Mouse (Mus musculus) embryonic facial prominence, embryonic 11.5 days (tissue): ENCODE measurements around the gene Gm5105. TPM values are rescaled to one million over a fixed set of nuclear protein-coding genes. Genes with fewer than 3 reads are reported as not detected.

Source experiments
- ATAC-seq: fragments of 200-750 bp; cut with Nextera tagmentation; replicated peaks from 2 replicates; pipeline ENCODE4 v1.8.0; 2017; ENCODE audit warnings: low read depth; ENCODE audit not compliant: insufficient number of reproducible peaks, low FRiP score, low TSS enrichment
- DNase-seq: peaks from one replicate; pipeline ENCODE4 v3.0.0-alpha.2; 2015; ENCODE audit warnings: low spot score
- H3K27ac ChIP-seq: fragments of 300-500 bp; sonication (generic); replicated peaks from 2 replicates; pipeline ENCODE4 v1.5.1; 2014; ENCODE audit warnings: mild to moderate bottlenecking, low read depth, low read length, control low read depth
- H3K27me3 ChIP-seq: fragments of 300-500 bp; sonication (generic); 2 replicates; pipeline ENCODE4 v1.6.1; 2014; ENCODE audit warnings: mild to moderate bottlenecking, low read length, moderate library complexity, mixed read lengths; ENCODE audit not compliant: control insufficient read depth, insufficient read depth
- H3K36me3 ChIP-seq: fragments of 300-500 bp; sonication (generic); replicated peaks from 2 replicates; pipeline ENCODE4 v1.6.1; 2014; ENCODE audit warnings: low read depth, mild to moderate bottlenecking, low read length, moderate library complexity, mixed read lengths; ENCODE audit not compliant: control insufficient read depth, insufficient read depth
- H3K4me1 ChIP-seq: fragments of 300-500 bp; sonication (generic); 2 replicates; pipeline ENCODE4 v1.6.1; 2014; ENCODE audit warnings: low read length, mixed read lengths; ENCODE audit not compliant: control insufficient read depth, insufficient read depth
- H3K4me2 ChIP-seq: fragments of 300-500 bp; sonication (generic); 2 replicates; pipeline ENCODE4 v1.6.1; 2014; ENCODE audit warnings: low read depth, mild to moderate bottlenecking, control low read depth, low read length, moderate library complexity
- H3K4me3 ChIP-seq: fragments of 300-500 bp; sonication (generic); 2 replicates; pipeline ENCODE4 v1.5.1; 2014; ENCODE audit warnings: low read depth, low read length, control low read depth
- H3K9ac ChIP-seq: fragments of 300-500 bp; sonication (generic); replicated peaks from 2 replicates; pipeline ENCODE4 v1.6.1; 2014; ENCODE audit warnings: mild to moderate bottlenecking, control low read depth, low read length
- H3K9me3 ChIP-seq: fragments of 300-500 bp; sonication (generic); replicated peaks from 2 replicates; pipeline ENCODE4 v1.6.1; 2016; ENCODE audit warnings: mild to moderate bottlenecking, low read length, inconsistent platforms, mixed read lengths; ENCODE audit not compliant: control insufficient read depth
- WGBS: fragments of 180-500 bp; shearing (Covaris S2); extraction: QIAGEN DNeasy Blood & Tissue Kit; methylation state at CpG from one replicate; pipeline ENCODE4 v1.1.7; 2014; 5-methylcytosine and 5-hydroxymethylcytosine counted together
- polyA plus RNA-seq: library from polyadenylated mRNA; unstranded; fragments of >200 nt; fragmentation: Nextera tagmentation; extraction: Ambion mirVana; gene quantifications from 2 replicates; pipeline ENCODE4 v1.2.1, GENCODE M21; 2014

Gm5105 gene
- polyA plus RNA-seq, 1 experiment from 2014 or later, result not detected

DNA sequence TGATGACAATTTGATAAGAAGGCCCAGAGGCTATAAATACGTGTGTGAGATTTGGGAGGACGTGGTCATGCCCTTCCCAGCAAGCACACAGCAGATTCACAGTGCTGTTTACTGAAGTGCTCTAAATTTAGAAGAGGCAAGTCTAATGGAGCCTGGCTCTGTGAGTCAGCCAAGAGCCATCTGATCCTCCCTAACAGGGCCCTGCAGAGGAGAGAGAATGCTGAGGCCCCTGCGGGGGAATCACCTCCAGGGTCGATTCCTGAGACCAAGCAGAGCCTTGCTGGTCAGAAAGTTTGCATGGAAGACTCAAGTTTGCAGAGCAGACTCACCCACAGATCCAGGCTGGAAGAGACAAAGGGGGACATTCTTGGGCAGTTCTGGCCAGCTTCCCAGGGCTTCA lies 13.2 kb downstream of the Gm5105 start:
- ATAC-seq (no peak), DNase-seq (no peak)
- Histone ChIP-seq H3K27me3 (no peaks in the 10 kb centered on the region), H3K4me1 (no peaks in the 10 kb centered on the region), H3K9me3 (no peaks in the 10 kb centered on the region), H3K27ac (no peak overlapping the region), H3K4me2 (no peak overlapping the region), H3K9ac (peak overlapping the region; percentile 10; the same call in 1 of the 2 replicates), H3K36me3 (no peaks in the 10 kb centered on the region), H3K4me3 (no peak overlapping the region)
- 35% methylated on average over 4 of the region's 4 CpGs for WGBS

DNA sequence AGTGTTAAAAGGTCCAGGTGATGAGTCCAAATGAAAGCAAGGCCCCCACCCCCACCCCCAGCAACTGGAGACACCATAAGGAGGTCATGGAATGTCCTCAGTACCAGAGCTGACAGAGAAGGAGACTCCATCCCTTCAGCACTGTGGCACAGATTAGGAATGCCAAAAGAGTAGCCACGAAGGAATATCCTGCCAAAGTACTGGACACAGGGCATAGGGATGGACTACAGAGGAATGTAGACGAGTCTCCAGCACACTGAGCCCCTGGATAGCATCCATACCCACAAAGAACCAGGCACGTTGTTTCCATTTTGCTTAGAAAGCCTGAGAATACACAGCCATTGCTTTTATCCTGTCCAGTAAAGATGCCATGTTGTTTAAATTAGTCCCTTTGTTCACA lies 15.8 kb downstream of the Gm5105 start:
- Histone ChIP-seq H3K27ac (no peak overlapping the region), H3K4me2 (no peak overlapping the region), H3K9me3 (no peaks in the 10 kb centered on the region), H3K9ac (no peak overlapping the region), H3K36me3 (no peaks in the 10 kb centered on the region), H3K4me3 (no peak overlapping the region), H3K27me3 (no peaks in the 10 kb centered on the region), H3K4me1 (no peaks in the 10 kb centered on the region)
- DNase-seq, result no peak
- no peak for ATAC-seq
- WGBS, result 75% methylated on average over 3 of the region's 3 CpGs

DNA sequence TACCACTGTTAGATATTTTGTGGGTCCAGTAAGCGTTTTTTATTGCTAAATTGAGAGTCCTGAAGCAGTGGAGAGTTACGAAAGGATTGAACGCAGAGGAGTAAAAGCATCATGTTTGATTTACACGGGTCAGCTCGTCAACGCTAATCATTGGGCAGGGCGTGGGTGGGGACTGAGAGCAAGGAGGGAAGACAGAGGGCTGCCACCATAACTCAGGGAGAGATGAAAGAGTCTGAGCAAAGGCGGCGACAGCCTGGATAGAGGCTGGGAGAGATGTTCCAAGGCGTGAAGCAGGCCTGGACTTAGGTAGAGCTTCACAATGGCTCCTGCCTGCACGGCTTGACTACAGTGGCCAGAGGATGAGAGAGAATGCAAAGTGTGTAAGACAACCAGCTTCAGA lies 16.4 kb downstream of the Gm5105 start:
- H3K4me2 ChIP-seq, result no peak overlapping the region
- DNase-seq (no peak), ATAC-seq (no peak)
- 89% methylated on average over 11 of the region's 11 CpGs for WGBS
- no peaks in the 10 kb centered on the region for H3K36me3 ChIP-seq
- H3K9me3 ChIP-seq, result no peaks in the 10 kb centered on the region
- no peak overlapping the region for H3K4me3 ChIP-seq
- H3K27ac ChIP-seq, result no peak overlapping the region
- H3K4me1 ChIP-seq, result no peaks in the 10 kb centered on the region
- no peak overlapping the region for H3K9ac ChIP-seq
- H3K27me3 ChIP-seq, result no peaks in the 10 kb centered on the region

DNA sequence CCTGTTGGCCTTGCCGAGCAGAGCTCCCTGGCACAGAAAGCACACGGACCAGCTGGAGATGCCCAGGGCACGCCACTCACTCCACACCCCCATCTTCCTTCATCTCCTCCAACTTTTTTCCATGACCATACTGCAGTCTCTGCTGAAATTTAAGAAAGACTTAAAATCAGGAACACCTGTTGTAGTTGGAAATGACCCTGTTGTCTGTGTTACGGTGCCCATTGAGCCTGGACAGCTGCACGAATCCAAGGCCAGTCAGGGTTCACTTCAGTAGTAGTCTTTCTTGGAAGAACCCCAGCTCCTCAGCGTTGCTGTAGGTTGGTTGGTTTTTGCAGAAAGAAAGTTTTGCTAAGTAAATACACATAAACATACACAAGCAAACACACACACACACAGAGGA lies 17.6 kb downstream of the Gm5105 start:
- no peak for DNase-seq
- no peaks in the 10 kb centered on the region for H3K9me3 ChIP-seq
- H3K4me3 ChIP-seq, result no peak overlapping the region
- no peak for ATAC-seq
- no peaks in the 10 kb centered on the region for H3K27me3 ChIP-seq
- H3K9ac ChIP-seq, result no peak overlapping the region
- no peaks in the 10 kb centered on the region for H3K4me1 ChIP-seq
- H3K27ac ChIP-seq, result no peak overlapping the region
- 75% methylated on average over 6 of the region's 6 CpGs for WGBS
- H3K36me3 ChIP-seq, result no peaks in the 10 kb centered on the region
- no peak overlapping the region for H3K4me2 ChIP-seq

DNA sequence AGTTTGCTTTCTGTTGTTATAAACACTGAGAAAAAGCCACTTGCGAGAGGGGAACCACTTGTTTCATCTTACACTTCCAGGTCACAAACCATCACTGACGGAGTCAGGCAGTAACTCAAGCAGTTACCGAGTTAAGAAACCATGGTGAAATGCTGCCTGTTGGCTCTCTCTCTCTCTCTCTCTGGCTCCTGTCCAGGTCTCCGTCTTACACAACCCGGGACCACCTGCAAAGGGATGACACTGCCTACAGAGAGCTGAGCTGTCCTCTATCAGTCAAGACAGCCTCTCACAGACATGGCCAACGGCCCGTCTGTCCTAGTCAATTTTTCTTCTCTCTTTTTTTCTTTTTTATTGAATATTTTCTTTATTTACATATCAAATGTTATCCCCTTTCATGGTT lies 23.9 kb downstream of the Gm5105 start:
- H3K27me3 ChIP-seq, result no peaks in the 10 kb centered on the region
- H3K9ac ChIP-seq, result no peak overlapping the region
- H3K4me3 ChIP-seq, result no peak overlapping the region
- no peaks in the 10 kb centered on the region for H3K9me3 ChIP-seq
- H3K4me1 ChIP-seq, result no peaks in the 10 kb centered on the region
- H3K36me3 ChIP-seq, result no peaks in the 10 kb centered on the region
- no peak overlapping the region for H3K4me2 ChIP-seq
- no peak for DNase-seq
- no peak for ATAC-seq
- H3K27ac ChIP-seq, result no peak overlapping the region
- WGBS, result 86% methylated on average over 7 of the region's 7 CpGs

DNA sequence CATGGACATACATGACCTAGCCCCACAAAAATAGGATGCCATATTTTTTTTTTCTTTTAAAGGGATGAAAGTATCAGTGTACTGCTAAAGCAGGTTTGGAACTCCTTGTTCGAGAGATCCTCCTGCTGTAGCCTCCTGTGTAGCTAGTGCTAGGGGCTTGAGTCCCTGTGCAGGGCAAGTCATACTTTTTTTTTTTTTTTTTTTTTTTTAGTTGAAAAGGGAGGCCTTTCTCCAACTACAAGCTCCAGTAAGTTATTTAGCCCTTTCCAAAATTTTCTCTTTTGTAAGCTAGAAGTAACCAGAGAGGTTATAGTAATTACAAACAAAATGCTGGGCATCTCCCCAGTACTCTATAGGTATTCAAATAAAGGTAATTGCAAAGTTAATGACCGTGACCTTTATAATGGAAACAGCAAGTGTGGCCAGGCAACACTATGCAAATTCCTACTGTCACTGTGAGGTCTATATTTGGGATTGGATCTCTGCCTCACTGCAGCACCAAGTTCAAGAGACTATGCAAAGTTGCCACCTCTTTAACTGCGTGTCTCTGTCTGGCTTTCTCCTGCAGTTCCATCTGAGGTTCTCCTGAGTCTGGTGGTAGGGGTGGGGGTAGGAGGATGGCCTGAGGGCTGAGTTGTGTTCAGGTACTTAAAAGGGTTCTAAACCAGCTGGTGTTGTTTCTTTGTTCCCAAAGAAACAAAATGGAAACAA lies 25.4 kb downstream of the Gm5105 start:
- Histone ChIP-seq H3K9me3 (no peaks in the 10 kb centered on the region), H3K4me3 (no peak overlapping the region), H3K27me3 (no peaks in the 10 kb centered on the region), H3K4me2 (no peak overlapping the region), H3K27ac (no peak overlapping the region), H3K4me1 (no peaks in the 10 kb centered on the region), H3K9ac (no peak overlapping the region), H3K36me3 (no peaks in the 10 kb centered on the region)
- ATAC-seq (no peak), DNase-seq (no peak)
- WGBS, result 54% methylated on average over 3 of the region's 3 CpGs

DNA sequence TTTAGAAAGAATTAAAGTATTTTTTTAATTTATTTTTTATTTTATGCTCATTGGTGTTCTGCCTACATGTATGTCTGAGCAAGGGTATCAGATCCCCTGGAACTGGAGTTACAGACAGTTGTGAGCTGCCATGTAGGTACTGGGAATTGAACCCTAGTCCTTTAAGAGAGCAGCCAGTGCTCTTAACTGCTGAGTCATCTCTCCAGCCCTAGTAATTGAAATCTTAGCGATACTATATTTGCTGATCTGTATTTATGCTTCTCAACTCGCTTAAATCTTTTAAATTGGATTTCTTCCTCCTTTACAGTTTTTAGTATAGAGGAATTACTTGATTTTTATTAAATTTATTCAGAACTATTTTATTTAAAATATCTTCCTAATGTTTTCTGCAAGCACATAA lies 26.2 kb downstream of the Gm5105 start:
- WGBS, result 84% methylated on average over 2 of the region's 2 CpGs
- Histone ChIP-seq H3K27ac (no peak overlapping the region), H3K9ac (no peak overlapping the region), H3K36me3 (no peaks in the 10 kb centered on the region), H3K4me3 (no peak overlapping the region), H3K9me3 (no peaks in the 10 kb centered on the region), H3K27me3 (no peaks in the 10 kb centered on the region), H3K4me1 (no peaks in the 10 kb centered on the region), H3K4me2 (no peak overlapping the region)
- DNase-seq (no peak), ATAC-seq (no peak)

DNA sequence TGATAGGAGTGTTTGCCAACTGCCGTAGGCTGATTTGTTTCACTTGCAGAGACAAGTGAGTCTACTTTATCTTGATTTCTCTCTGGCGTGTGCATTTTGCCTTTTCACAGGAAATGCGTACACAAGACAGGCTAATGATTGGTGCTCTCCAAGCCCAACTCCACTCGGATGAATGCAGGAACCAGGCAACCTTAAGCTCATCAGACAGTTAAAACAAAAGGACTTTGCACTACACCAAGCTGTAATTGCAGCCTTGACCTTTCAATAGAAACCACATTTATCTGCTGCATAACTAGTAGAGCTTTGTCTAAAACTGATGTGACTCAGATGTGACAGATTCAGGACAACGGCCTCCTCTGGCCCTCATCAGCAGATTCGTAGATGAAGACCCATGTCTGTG lies 33.2 kb downstream of the Gm5105 start:
- DNase-seq (no peak), ATAC-seq (no peak)
- no peaks in the 10 kb centered on the region for H3K36me3 ChIP-seq
- no peaks in the 10 kb centered on the region for H3K27me3 ChIP-seq
- no peaks in the 10 kb centered on the region for H3K9me3 ChIP-seq
- no peaks in the 10 kb centered on the region for H3K4me1 ChIP-seq
- 71% methylated on average over 6 of the region's 6 CpGs for WGBS
- no peak overlapping the region for H3K27ac ChIP-seq
- no peak overlapping the region for H3K4me3 ChIP-seq
- H3K4me2 ChIP-seq, result no peak overlapping the region
- H3K9ac ChIP-seq, result no peak overlapping the region
